Mouse (Mus musculus): Measurements from ENCODE around the gene Rnf217. TPM values are rescaled to one million over a fixed set of nuclear protein-coding genes. Genes with fewer than 3 reads are reported as not detected.
A peak's percentile ranks its signal among the peaks of the same experiment; 100 is the strongest.

Gene Rnf217
- polyA plus RNA-seq, 1 experiment from 2014 or later, result 0.68 TPM

- H3K9ac ChIP-seq (ENCODE audit: low read length), result no peak overlapping the region
- H3K27ac ChIP-seq (ENCODE audit: low read length), result no peak overlapping the region
- no peaks in the 10 kb centered on the region for H3K36me3 ChIP-seq (ENCODE audit: control insufficient read depth, insufficient read depth)
- H3K27me3 ChIP-seq (ENCODE audit: control insufficient read depth, insufficient read depth, low read length), result no peaks in the 10 kb centered on the region
- H3K4me2 ChIP-seq (ENCODE audit: low read depth, low read length), result no peak overlapping the region
- ATAC-seq (replicated peaks; ENCODE audit: extremely low read depth, insufficient read depth, low FRiP score), result no peak
- WGBS, result 84% methylated on average over 6 of the region's 6 CpGs
- no peaks in the 10 kb centered on the region for H3K9me3 ChIP-seq (replicated peaks; ENCODE audit: control insufficient read depth, low read length)
- H3K4me3 ChIP-seq (ENCODE audit: low read length), result no peak overlapping the region
- peaks cover 5% of the 10 kb centered on the region; the same call in 1 of the 2 replicates for H3K4me1 ChIP-seq (ENCODE audit: control insufficient read depth, insufficient read depth, low read length)
These were observed 64.6 kb downstream of the Rnf217 start for GRCm38 (mm10) chr10:31544149-31544942.

GRCm38 (mm10) chr10:31540518-31540917, 68.5 kb downstream of the Rnf217 start:
- H3K4me3 ChIP-seq (ENCODE audit: low read length), result no peak overlapping the region
- no peaks in the 10 kb centered on the region for H3K9me3 ChIP-seq (replicated peaks; ENCODE audit: control insufficient read depth, low read length)
- no peak overlapping the region for H3K4me2 ChIP-seq (ENCODE audit: low read depth, low read length)
- H3K4me1 ChIP-seq (ENCODE audit: control insufficient read depth, insufficient read depth, low read length), result peaks cover 20% of the 10 kb centered on the region
- H3K9ac ChIP-seq (ENCODE audit: low read length), result no peak overlapping the region
- WGBS, result 93% methylated on average over 4 of the region's 4 CpGs
- no peaks in the 10 kb centered on the region for H3K36me3 ChIP-seq (ENCODE audit: control insufficient read depth, insufficient read depth)
- no peaks in the 10 kb centered on the region for H3K27me3 ChIP-seq (ENCODE audit: control insufficient read depth, insufficient read depth, low read length)
- ATAC-seq (replicated peaks; ENCODE audit: extremely low read depth, insufficient read depth, low FRiP score), result no peak
- H3K27ac ChIP-seq (ENCODE audit: low read length), result no peak overlapping the region

GRCm38 (mm10) chr10:31539351-31539750, 69.6 kb downstream of the Rnf217 start:
- no peak for ATAC-seq (replicated peaks; ENCODE audit: extremely low read depth, insufficient read depth, low FRiP score)
- no peak overlapping the region for H3K4me2 ChIP-seq (ENCODE audit: low read depth, low read length)
- no peaks in the 10 kb centered on the region for H3K27me3 ChIP-seq (ENCODE audit: control insufficient read depth, insufficient read depth, low read length)
- no peak overlapping the region for H3K9ac ChIP-seq (ENCODE audit: low read length)
- H3K4me3 ChIP-seq (ENCODE audit: low read length), result no peak overlapping the region
- peaks cover 2% of the 10 kb centered on the region; the same call in 1 of the 2 replicates for H3K36me3 ChIP-seq (ENCODE audit: control insufficient read depth, insufficient read depth)
- H3K27ac ChIP-seq (ENCODE audit: low read length), result no peak overlapping the region
- peaks cover 20% of the 10 kb centered on the region for H3K4me1 ChIP-seq (ENCODE audit: control insufficient read depth, insufficient read depth, low read length)
- 91% methylated on average over 2 of the region's 2 CpGs for WGBS
- H3K9me3 ChIP-seq (replicated peaks; ENCODE audit: control insufficient read depth, low read length), result no peaks in the 10 kb centered on the region

GRCm38 (mm10) chr10:31538721-31539120, 70.3 kb downstream of the Rnf217 start:
- peak; percentile 37; the same call in 1 of the 2 replicates for ATAC-seq (replicated peaks; ENCODE audit: extremely low read depth, insufficient read depth, low FRiP score)
- Histone ChIP-seq H3K9ac (ENCODE audit: low read length) (no peak overlapping the region), H3K4me3 (ENCODE audit: low read length) (no peak overlapping the region), H3K36me3 (ENCODE audit: control insufficient read depth, insufficient read depth) (peaks cover 3% of the 10 kb centered on the region; the same call in 1 of the 2 replicates), H3K27me3 (ENCODE audit: control insufficient read depth, insufficient read depth, low read length) (no peaks in the 10 kb centered on the region), H3K9me3 (replicated peaks; ENCODE audit: control insufficient read depth, low read length) (no peaks in the 10 kb centered on the region), H3K4me2 (ENCODE audit: low read depth, low read length) (no peak overlapping the region), H3K27ac (ENCODE audit: low read length) (no peak overlapping the region), H3K4me1 (ENCODE audit: control insufficient read depth, insufficient read depth, low read length) (peaks cover 20% of the 10 kb centered on the region)
- 56% methylated on average over 3 of the region's 3 CpGs for WGBS

GRCm38 (mm10) chr10:31538243-31538642, 70.7 kb downstream of the Rnf217 start:
- no peak overlapping the region for H3K4me2 ChIP-seq (ENCODE audit: low read depth, low read length)
- WGBS, result 78% methylated on average over 2 of the region's 2 CpGs
- H3K4me1 ChIP-seq (ENCODE audit: control insufficient read depth, insufficient read depth, low read length), result peaks cover 20% of the 10 kb centered on the region
- no peak overlapping the region for H3K9ac ChIP-seq (ENCODE audit: low read length)
- H3K36me3 ChIP-seq (ENCODE audit: control insufficient read depth, insufficient read depth), result peaks cover 3% of the 10 kb centered on the region; the same call in 1 of the 2 replicates
- no peaks in the 10 kb centered on the region for H3K9me3 ChIP-seq (replicated peaks; ENCODE audit: control insufficient read depth, low read length)
- ATAC-seq (replicated peaks; ENCODE audit: extremely low read depth, insufficient read depth, low FRiP score), result no peak
- no peaks in the 10 kb centered on the region for H3K27me3 ChIP-seq (ENCODE audit: control insufficient read depth, insufficient read depth, low read length)
- H3K4me3 ChIP-seq (ENCODE audit: low read length), result no peak overlapping the region
- H3K27ac ChIP-seq (ENCODE audit: low read length), result no peak overlapping the region

GRCm38 (mm10) chr10:31537213-31537612, 71.8 kb downstream of the Rnf217 start:
- Histone ChIP-seq H3K4me3 (ENCODE audit: low read length) (no peak overlapping the region), H3K4me1 (ENCODE audit: control insufficient read depth, insufficient read depth, low read length) (peaks cover 16% of the 10 kb centered on the region), H3K36me3 (ENCODE audit: control insufficient read depth, insufficient read depth) (peaks cover 3% of the 10 kb centered on the region; the same call in 1 of the 2 replicates), H3K9ac (ENCODE audit: low read length) (no peak overlapping the region), H3K27me3 (ENCODE audit: control insufficient read depth, insufficient read depth, low read length) (no peaks in the 10 kb centered on the region), H3K27ac (ENCODE audit: low read length) (no peak overlapping the region), H3K4me2 (ENCODE audit: low read depth, low read length) (no peak overlapping the region), H3K9me3 (replicated peaks; ENCODE audit: control insufficient read depth, low read length) (no peaks in the 10 kb centered on the region)
- WGBS, result 59% methylated on average over 3 of the region's 3 CpGs
- ATAC-seq (replicated peaks; ENCODE audit: extremely low read depth, insufficient read depth, low FRiP score), result no peak; the same call in 1 of the 2 replicates

GRCm38 (mm10) chr10:31535046-31535445, 73.9 kb downstream of the Rnf217 start:
- Histone ChIP-seq H3K27ac (ENCODE audit: low read length) (no peak overlapping the region), H3K4me1 (ENCODE audit: control insufficient read depth, insufficient read depth, low read length) (peaks cover 15% of the 10 kb centered on the region), H3K36me3 (ENCODE audit: control insufficient read depth, insufficient read depth) (peaks cover 3% of the 10 kb centered on the region; the same call in 1 of the 2 replicates), H3K4me2 (ENCODE audit: low read depth, low read length) (no peak overlapping the region), H3K9me3 (replicated peaks; ENCODE audit: control insufficient read depth, low read length) (no peaks in the 10 kb centered on the region), H3K9ac (ENCODE audit: low read length) (no peak overlapping the region), H3K4me3 (ENCODE audit: low read length) (no peak overlapping the region), H3K27me3 (ENCODE audit: control insufficient read depth, insufficient read depth, low read length) (no peaks in the 10 kb centered on the region)
- WGBS, result 89% methylated on average over 2 of the region's 2 CpGs
- ATAC-seq (replicated peaks; ENCODE audit: extremely low read depth, insufficient read depth, low FRiP score), result no peak

GRCm38 (mm10) chr10:31533270-31533826, 75.6 kb downstream of the Rnf217 start:
- 78% methylated on average over 6 of the region's 6 CpGs for WGBS
- ATAC-seq (replicated peaks; ENCODE audit: extremely low read depth, insufficient read depth, low FRiP score), result 0 out of 2 replicates have a peak, but pooled peaks have one; percentile 28
- H3K27me3 ChIP-seq (ENCODE audit: control insufficient read depth, insufficient read depth, low read length), result no peaks in the 10 kb centered on the region
- no peaks in the 10 kb centered on the region for H3K9me3 ChIP-seq (replicated peaks; ENCODE audit: control insufficient read depth, low read length)
- H3K4me3 ChIP-seq (ENCODE audit: low read length), result no peak overlapping the region
- H3K4me2 ChIP-seq (ENCODE audit: low read depth, low read length), result no peak overlapping the region
- H3K4me1 ChIP-seq (ENCODE audit: control insufficient read depth, insufficient read depth, low read length), result peaks cover 9% of the 10 kb centered on the region
- no peak overlapping the region for H3K27ac ChIP-seq (ENCODE audit: low read length)
- no peak overlapping the region for H3K9ac ChIP-seq (ENCODE audit: low read length)
- H3K36me3 ChIP-seq (ENCODE audit: control insufficient read depth, insufficient read depth), result peaks cover 3% of the 10 kb centered on the region; the same call in 1 of the 2 replicates

- Histone ChIP-seq H3K27ac (ENCODE audit: low read length) (no peak overlapping the region), H3K36me3 (ENCODE audit: control insufficient read depth, insufficient read depth) (peaks cover 3% of the 10 kb centered on the region; the same call in 1 of the 2 replicates), H3K4me2 (ENCODE audit: low read depth, low read length) (no peak overlapping the region), H3K9ac (ENCODE audit: low read length) (no peak overlapping the region), H3K27me3 (ENCODE audit: control insufficient read depth, insufficient read depth, low read length) (no peaks in the 10 kb centered on the region), H3K4me1 (ENCODE audit: control insufficient read depth, insufficient read depth, low read length) (peaks cover 9% of the 10 kb centered on the region), H3K9me3 (replicated peaks; ENCODE audit: control insufficient read depth, low read length) (no peaks in the 10 kb centered on the region), H3K4me3 (ENCODE audit: low read length) (no peak overlapping the region)
- WGBS, result 82% methylated on average over 2 of the region's 2 CpGs
- no peak for ATAC-seq (replicated peaks; ENCODE audit: extremely low read depth, insufficient read depth, low FRiP score)
These were observed 76.2 kb downstream of the Rnf217 start for GRCm38 (mm10) chr10:31532782-31533181.

Data from heart, embryonic 16.5 days (tissue).